Mouse (Mus musculus): ENCODE data around the gene Tgfbr1. TPM values are rescaled to one million over a fixed set of nuclear protein-coding genes. Genes with fewer than 3 reads are reported as not detected.

The Tgfbr1 gene
- total and polyA plus RNA-seq, 3 experiments: 5.1 to 14.2 (median 13.8) TPM

- no peaks in the 10 kb centered on the region for H3K79me2 ChIP-seq (replicated peaks; ENCODE audit: control insufficient read depth, insufficient read depth, low read length)
- TF ChIP-seq POLR2A (IDR thresholded peaks at IDR 0.05; ENCODE audit: insufficient read depth, low read depth, low read length): no peak
- TF ChIP-seq CTCF (IDR thresholded peaks at IDR 0.05): no peak
- TF ChIP-seq EP300 (IDR thresholded peaks at IDR 0.05; ENCODE audit: insufficient read depth, low read depth, low read length): no peak
- DNase-seq: no peak
Observed at GRCm38 (mm10) chr4:47333541-47333940, 19.5 kb upstream of the Tgfbr1 start.

GRCm38 (mm10) chr4:47336941-47337600 lies 16.0 kb upstream of the Tgfbr1 start:
- H3K27ac ChIP-seq: no peak overlapping the region
- DNase-seq: no peak
- intact Hi-C loops (cut with DNase I): no loop called here
- TF ChIP-seq POLR2A (IDR thresholded peaks at IDR 0.05; ENCODE audit: insufficient read depth, low read depth, low read length): no peak
- TF ChIP-seq CTCF (IDR thresholded peaks at IDR 0.05): no peak
- TF ChIP-seq EP300 (IDR thresholded peaks at IDR 0.05; ENCODE audit: insufficient read depth, low read depth, low read length): no peak
- H3K36me3 ChIP-seq (ENCODE audit: control insufficient read depth, insufficient read depth, low read length): no peaks in the 10 kb centered on the region
- H3K27me3 ChIP-seq (ENCODE audit: control insufficient read depth, insufficient read depth, low read length): peaks cover 1% of the 10 kb centered on the region; the same call in 1 of the 2 replicates
- H3K79me2 ChIP-seq (replicated peaks; ENCODE audit: control insufficient read depth, insufficient read depth, low read length): no peaks in the 10 kb centered on the region
- WGBS: 57% methylated on average over 3 of the region's 3 CpGs
- H3K9ac ChIP-seq (ENCODE audit: low read depth, low read length): no peak overlapping the region
- H3K4me1 ChIP-seq (ENCODE audit: control insufficient read depth, insufficient read depth, low read length): no peaks in the 10 kb centered on the region
- H3K4me3 ChIP-seq: no peak overlapping the region

More at GRCm38 (mm10) chr4:47333541-47333940, 19.5 kb upstream of the Tgfbr1 start:
- Histone ChIP-seq H3K36me3 (ENCODE audit: control insufficient read depth, insufficient read depth, low read length) (no peaks in the 10 kb centered on the region), H3K4me3 (no peak overlapping the region), H3K4me1 (ENCODE audit: control insufficient read depth, insufficient read depth, low read length) (no peaks in the 10 kb centered on the region), H3K27me3 (ENCODE audit: control insufficient read depth, insufficient read depth, low read length) (peaks cover 1% of the 10 kb centered on the region; the same call in 1 of the 2 replicates), H3K9ac (ENCODE audit: low read depth, low read length) (no peak overlapping the region), H3K27ac (no peak overlapping the region)
- WGBS: 80% methylated on average over 3 of the region's 3 CpGs
- intact Hi-C loops (cut with DNase I): no loop called here

- no peak overlapping the region for H3K4me3 ChIP-seq
- H3K27ac ChIP-seq: no peak overlapping the region
- no peaks in the 10 kb centered on the region for H3K27me3 ChIP-seq (ENCODE audit: control insufficient read depth, insufficient read depth, low read length)
- TF ChIP-seq CTCF (IDR thresholded peaks at IDR 0.05) (no peak), POLR2A (IDR thresholded peaks at IDR 0.05; ENCODE audit: insufficient read depth, low read depth, low read length) (no peak), EP300 (IDR thresholded peaks at IDR 0.05; ENCODE audit: insufficient read depth, low read depth, low read length) (no peak)
- DNase-seq: no peak
- H3K36me3 ChIP-seq (ENCODE audit: control insufficient read depth, insufficient read depth, low read length): no peaks in the 10 kb centered on the region
- intact Hi-C loops (cut with DNase I): no loop called here
- H3K9ac ChIP-seq (ENCODE audit: low read depth, low read length): no peak overlapping the region
- 63% methylated on average over 8 of the region's 8 CpGs for WGBS
- H3K79me2 ChIP-seq (replicated peaks; ENCODE audit: control insufficient read depth, insufficient read depth, low read length): no peaks in the 10 kb centered on the region
- no peaks in the 10 kb centered on the region for H3K4me1 ChIP-seq (ENCODE audit: control insufficient read depth, insufficient read depth, low read length)
Observed at GRCm38 (mm10) chr4:47342632-47343031, 10.4 kb upstream of the Tgfbr1 start.

- Histone ChIP-seq H3K79me2 (replicated peaks; ENCODE audit: control insufficient read depth, insufficient read depth, low read length) (no peaks in the 10 kb centered on the region), H3K4me3 (no peak overlapping the region), H3K9ac (ENCODE audit: low read depth, low read length) (no peak overlapping the region), H3K4me1 (ENCODE audit: control insufficient read depth, insufficient read depth, low read length) (no peaks in the 10 kb centered on the region), H3K27me3 (ENCODE audit: control insufficient read depth, insufficient read depth, low read length) (no peaks in the 10 kb centered on the region), H3K27ac (no peak overlapping the region), H3K36me3 (ENCODE audit: control insufficient read depth, insufficient read depth, low read length) (no peaks in the 10 kb centered on the region)
- DNase-seq: no peak
- no peak for TF ChIP-seq EP300 (IDR thresholded peaks at IDR 0.05; ENCODE audit: insufficient read depth, low read depth, low read length)
- no peak for TF ChIP-seq CTCF (IDR thresholded peaks at IDR 0.05)
- no peak for TF ChIP-seq POLR2A (IDR thresholded peaks at IDR 0.05; ENCODE audit: insufficient read depth, low read depth, low read length)
- 77% methylated on average over 4 of the region's 4 CpGs for WGBS
- intact Hi-C loops (cut with DNase I): no loop called here
Observed at GRCm38 (mm10) chr4:47347022-47347421, 6.0 kb upstream of the Tgfbr1 start.

- Histone ChIP-seq H3K27me3 (ENCODE audit: control insufficient read depth, insufficient read depth, low read length) (no peaks in the 10 kb centered on the region), H3K4me3 (no peak overlapping the region), H3K27ac (no peak overlapping the region), H3K4me1 (ENCODE audit: control insufficient read depth, insufficient read depth, low read length) (peaks cover 2% of the 10 kb centered on the region), H3K36me3 (ENCODE audit: control insufficient read depth, insufficient read depth, low read length) (peaks cover 6% of the 10 kb centered on the region), H3K79me2 (replicated peaks; ENCODE audit: control insufficient read depth, insufficient read depth, low read length) (0 out of 2 replicates have a peak, but pooled peaks cover 1% of the 10 kb centered on the region), H3K9ac (ENCODE audit: low read depth, low read length) (no peak overlapping the region)
- DNase-seq: no peak
- intact Hi-C loops (cut with DNase I): loop anchor here (5.0 kb wide), 3 partner anchors 43 to 123 kb away; partner anchors contain the start of genes Alg2 and Sec61b
- WGBS: 56% methylated on average over 6 of the region's 6 CpGs
- TF ChIP-seq POLR2A (IDR thresholded peaks at IDR 0.05; ENCODE audit: insufficient read depth, low read depth, low read length) (no peak), CTCF (IDR thresholded peaks at IDR 0.05) (no peak), EP300 (IDR thresholded peaks at IDR 0.05; ENCODE audit: insufficient read depth, low read depth, low read length) (no peak)
Observed at GRCm38 (mm10) chr4:47349759-47350158, 3.3 kb upstream of the Tgfbr1 start.

- peak; percentile 41 for TF ChIP-seq CTCF (IDR thresholded peaks at IDR 0.05)
- TF ChIP-seq EP300 (IDR thresholded peaks at IDR 0.05; ENCODE audit: insufficient read depth, low read depth, low read length): no peak
- no peak overlapping the region for H3K4me3 ChIP-seq
- intact Hi-C loops (cut with DNase I): loop anchor here (5.0 kb wide), 3 partner anchors 41 to 121 kb away; partner anchors contain the start of genes Alg2 and Sec61b
Observed at GRCm38 (mm10) chr4:47351386-47352049, 1.5 kb upstream of the Tgfbr1 start.

More at GRCm38 (mm10) chr4:47351386-47352049, 1.5 kb upstream of the Tgfbr1 start:
- Histone ChIP-seq H3K27ac (peak overlapping the region; percentile 77), H3K4me1 (ENCODE audit: control insufficient read depth, insufficient read depth, low read length) (peaks cover 2% of the 10 kb centered on the region), H3K27me3 (ENCODE audit: control insufficient read depth, insufficient read depth, low read length) (no peaks in the 10 kb centered on the region), H3K36me3 (ENCODE audit: control insufficient read depth, insufficient read depth, low read length) (peaks cover 6% of the 10 kb centered on the region), H3K79me2 (replicated peaks; ENCODE audit: control insufficient read depth, insufficient read depth, low read length) (0 out of 2 replicates have a peak, but pooled peaks cover 1% of the 10 kb centered on the region), H3K9ac (ENCODE audit: low read depth, low read length) (no peak overlapping the region)
- 42% methylated on average over 9 of the region's 9 CpGs for WGBS
- DNase-seq: peak; percentile 35 to 39

All from heart, adult 2 months (tissue).